Mouse (Mus musculus): Measurements from ENCODE around the gene Fig4.

Gene Fig4

DNA sequence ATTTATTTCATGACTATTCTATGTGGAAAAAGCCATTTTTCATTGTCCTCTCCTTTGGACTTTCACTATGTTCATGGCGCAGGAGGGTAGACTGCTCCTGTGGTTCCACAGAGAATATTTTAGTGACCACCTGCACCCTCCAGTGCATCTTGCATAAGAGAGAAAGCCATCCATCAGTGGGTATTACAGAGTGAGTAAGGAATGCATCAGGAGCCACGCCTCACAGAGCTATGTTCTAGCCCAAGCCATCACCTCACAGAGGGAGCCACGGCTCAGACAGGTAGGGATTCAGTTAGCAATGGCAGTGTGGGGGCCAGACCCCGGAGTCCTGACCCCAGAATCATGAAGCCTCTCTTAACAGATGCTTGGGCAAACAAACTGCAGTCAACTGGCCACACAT lies 93.5 kb downstream of the Fig4 start:
- no peak for DNase-seq

- no peak for DNase-seq
These were observed 94.1 kb downstream of the Fig4 start for GRCm38 (mm10) chr10:41208860-41209377.

DNA sequence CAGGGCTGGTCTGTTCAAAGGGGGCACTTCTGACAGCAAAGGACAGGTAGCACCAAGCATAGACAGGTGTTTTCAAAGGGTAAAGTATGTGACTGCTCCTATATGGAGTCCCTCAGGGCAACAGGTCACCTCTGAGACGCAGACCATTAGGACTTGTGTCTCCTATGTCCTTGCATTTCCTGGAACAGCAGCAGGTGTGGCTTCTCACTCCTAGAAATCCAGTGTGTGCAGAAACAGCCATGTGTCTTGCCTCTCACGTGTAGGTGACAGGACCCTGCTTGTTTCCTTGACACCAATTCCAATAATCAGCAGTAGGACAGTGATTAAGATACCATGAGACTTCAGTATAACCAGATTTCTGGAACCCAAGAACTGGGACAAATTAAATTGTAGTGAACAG lies 97.4 kb downstream of the Fig4 start:
- no peak for DNase-seq

GRCm38 (mm10) chr10:41204637-41205315 lies 98.3 kb downstream of the Fig4 start:
- no peak for DNase-seq

- DNase-seq: no peak
These were observed 98.9 kb downstream of the Fig4 start for GRCm38 (mm10) chr10:41204191-41204590.

DNA sequence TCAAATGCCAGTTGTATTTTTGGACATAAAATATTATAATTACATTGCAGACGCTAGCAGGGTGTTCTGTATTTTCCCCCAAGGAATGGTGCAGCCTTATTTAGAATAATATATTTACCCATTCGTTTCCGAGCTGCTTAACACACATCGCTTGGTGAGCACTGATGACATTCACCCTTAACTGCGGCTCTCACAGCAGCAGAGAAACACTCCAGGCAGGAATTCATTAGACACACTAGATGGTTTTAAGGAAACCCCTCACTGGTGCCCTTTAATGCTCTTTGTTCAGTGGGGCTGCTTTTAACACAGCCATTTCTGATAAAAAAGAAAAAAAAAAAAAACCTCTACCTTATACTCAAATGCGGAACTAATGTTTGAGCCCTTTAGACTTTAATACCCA lies 104.3 kb downstream of the Fig4 start:
- no peak for DNase-seq

DNA sequence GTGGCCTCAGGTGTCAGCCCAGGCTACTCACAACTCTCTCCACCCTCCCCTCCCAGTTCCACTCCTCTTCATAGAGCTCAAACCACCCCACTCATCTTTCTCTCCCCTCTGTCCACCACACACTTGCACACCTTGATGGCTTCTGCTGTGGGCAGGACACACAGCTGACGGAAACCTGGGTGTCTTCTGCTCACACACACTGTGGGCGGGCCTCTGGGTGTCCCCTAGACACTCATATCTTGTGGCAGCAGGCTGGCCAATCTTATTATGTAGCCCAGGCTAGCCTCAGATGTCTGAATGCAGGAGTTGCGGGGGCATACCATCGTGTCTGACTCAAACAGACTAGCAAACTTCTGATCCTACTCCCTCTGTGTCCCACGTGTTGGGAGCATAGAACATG lies 105.3 kb downstream of the Fig4 start:
- no peak for DNase-seq

DNA sequence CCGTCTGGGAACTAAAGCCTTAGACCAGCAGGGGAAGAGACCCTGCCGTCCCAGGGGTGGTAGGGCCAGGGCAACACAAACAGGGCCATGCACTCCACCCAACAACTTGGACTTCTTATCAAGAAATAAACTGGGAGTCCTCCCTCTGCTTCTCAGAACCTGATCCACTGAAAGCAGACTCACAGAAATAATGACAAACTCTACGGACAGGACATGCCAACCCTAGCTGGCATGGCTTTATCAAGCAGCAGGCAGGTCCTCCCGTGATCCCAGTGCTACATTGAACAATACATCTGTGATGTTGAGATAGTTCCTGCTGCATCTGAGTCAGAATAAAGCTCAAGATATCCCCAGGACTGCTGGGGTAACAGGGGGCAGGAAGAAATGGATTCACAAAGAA lies 106.8 kb downstream of the Fig4 start:
- DNase-seq: no peak

- no peak for DNase-seq
These were observed 113.7 kb downstream of the Fig4 start for GRCm38 (mm10) chr10:41189392-41189791.

- no peak for DNase-seq
These were observed 119.1 kb downstream of the Fig4 start for GRCm38 (mm10) chr10:41183975-41184374.

- DNase-seq: no peak
These were observed 120.4 kb downstream of the Fig4 start for GRCm38 (mm10) chr10:41182644-41183043.

- no peak for DNase-seq
These were observed 136.9 kb downstream of the Fig4 start for GRCm38 (mm10) chr10:41166141-41166540.

GRCm38 (mm10) chr10:41163108-41163507 lies 140.0 kb downstream of the Fig4 start:
- DNase-seq: no peak

DNA sequence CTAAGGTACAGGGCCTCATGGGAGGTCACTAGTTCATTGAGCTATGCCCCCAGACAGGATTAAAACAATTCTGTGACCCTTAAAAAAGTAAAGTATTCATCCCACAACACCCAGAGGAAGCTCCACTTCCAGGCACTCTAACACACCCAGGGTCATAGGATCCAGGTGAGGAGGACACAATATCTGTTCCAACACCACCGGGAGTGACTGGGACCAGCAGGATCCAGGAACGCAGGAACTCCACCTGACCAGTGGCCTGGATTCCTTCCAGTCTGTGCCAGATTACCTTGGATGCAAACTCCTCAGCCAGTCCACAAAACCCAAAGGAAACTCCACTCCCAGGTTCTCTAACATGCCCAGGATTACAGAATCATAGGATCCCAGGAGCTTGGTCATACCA lies 145.8 kb downstream of the Fig4 start:
- no peak for DNase-seq

DNA sequence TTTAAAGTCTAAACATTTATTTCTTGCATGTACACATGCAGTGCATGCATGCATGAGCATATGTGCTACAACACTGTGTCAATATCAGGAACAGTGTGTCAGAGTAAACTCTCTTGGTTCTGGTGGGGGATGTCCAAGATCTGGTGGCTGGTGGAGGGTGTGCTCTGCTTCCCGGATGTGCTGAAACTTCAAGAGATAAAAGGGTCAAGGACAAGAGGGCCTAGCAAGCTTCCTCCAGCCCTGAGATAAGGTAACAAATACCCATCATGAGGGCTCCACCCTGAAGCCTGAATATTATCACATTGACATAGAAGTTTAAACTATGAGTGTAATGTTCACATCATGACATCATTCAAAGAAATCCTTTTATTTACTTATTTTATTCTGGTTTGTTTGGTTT lies 146.4 kb downstream of the Fig4 start:
- DNase-seq: no peak

DNA sequence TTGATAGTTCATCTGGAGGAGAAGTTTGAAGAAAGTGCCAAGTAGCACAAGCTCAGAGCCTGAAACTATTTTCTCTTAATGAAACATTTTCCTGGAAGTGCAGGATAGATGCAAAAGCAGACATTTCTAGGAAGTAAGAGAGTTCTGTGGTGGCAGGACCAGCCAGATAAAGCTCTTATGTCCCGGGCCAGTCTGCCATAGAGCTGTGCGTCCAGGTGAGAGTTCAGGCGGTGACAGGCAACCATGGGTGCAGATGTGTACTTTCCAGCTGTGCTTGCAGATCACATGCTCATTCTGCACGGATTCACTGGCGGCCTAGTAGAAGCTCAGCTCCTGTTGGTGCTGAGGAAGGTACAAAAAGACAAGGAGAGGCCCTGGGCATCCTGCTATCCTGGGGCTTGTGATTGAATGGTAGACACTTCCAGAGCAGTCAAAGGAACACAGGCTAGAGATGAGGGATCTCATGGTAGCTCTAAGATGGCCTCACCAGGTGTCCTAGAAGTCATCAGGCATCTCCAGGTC lies 149.8 kb downstream of the Fig4 start:
- DNase-seq: no peak

DNA sequence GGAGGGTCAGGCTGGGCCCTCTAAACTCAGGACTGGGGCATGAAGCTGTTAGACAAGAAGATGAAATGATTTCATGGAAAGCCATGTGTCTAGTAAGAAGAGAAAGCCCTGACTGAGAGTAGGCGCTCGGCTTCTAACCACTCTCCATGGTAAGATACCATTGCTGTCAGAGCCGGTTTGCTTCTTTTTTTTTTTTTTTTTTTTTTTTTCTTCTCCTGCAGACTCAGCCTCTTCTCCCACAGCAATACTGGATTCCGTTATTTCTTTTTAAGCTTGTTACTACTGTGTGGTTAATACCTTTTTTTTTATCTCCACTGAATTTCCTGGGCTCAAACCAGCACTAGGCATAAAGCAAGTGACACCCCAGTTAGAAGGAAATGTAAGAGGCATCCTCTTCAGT lies 151.2 kb downstream of the Fig4 start:
- no peak for DNase-seq

GRCm38 (mm10) chr10:41151441-41151840 lies 151.6 kb downstream of the Fig4 start:
- DNase-seq: peak in 1 of 2 experiments; percentile 3

DNA sequence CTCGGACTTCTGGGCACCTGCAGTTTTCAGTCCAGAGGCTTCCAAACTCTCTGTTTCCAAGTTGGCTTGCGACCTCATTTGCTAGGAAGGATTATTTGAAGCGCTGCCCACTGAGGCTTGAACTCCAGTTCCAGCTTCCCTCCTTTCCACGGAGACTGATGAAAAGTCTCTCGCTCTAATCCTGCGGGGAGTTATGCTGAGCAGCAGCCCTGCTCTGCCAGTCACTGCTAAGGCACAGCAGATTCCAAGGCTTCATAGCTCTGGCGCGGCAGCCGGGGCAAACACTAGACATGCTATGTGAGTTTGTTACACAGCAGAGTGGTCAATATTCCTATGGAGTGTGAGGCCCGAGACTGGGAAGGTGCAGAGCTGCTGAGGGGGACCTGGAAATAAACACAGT lies 152.0 kb downstream of the Fig4 start:
- peak; percentile 3 to 4 for DNase-seq

- DNase-seq: no peak
These were observed 152.6 kb downstream of the Fig4 start for GRCm38 (mm10) chr10:41150496-41150895.

DNA sequence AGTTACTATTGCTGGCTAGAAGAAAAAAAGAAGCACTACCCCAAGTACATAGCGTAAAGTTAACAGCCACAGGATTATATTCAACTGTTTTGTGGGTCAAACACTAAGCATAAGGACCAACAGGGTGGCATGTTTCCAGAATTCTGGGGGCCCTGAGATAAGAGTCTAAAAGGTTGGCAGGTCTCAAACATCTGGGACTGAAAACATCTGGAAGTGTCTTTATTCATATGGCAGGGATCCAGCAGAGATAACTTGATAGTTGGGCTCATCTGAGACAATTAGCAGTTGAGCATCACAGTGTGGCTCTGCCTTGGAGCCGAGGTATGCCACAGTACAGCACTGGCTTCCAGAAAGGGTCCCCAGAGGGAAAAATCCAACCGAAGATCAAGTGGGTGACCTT lies 153.8 kb downstream of the Fig4 start:
- DNase-seq: no peak

DNA sequence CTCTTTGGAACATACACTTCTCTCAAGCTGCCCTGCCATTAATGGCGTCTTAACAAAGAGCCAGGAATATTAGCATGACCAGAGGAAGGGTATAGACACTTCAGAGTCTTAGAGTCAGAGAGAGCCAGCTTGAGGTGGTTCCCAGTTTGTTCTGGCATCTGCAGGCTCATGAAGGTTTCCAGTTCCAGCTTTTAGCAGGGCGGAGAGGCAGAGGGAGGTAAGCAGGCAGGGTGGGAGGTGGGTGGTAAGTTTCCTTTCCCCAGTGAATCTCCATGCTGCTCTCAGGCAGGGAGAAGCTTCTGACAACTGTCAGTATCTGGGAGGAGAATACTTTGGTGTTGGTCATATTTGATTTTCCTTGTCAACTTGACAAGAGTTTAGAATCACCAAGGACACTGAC lies 156.9 kb downstream of the Fig4 start:
- no peak for DNase-seq
